Mouse (Mus musculus): ENCODE results near the gene Sis. TPM values are rescaled to one million over a fixed set of nuclear protein-coding genes. Genes with fewer than 3 reads are reported as not detected.

Sis gene
- polyA plus RNA-seq, 1 experiment from 2014 or later: not detected

Other genes starting within 250 kb of the Sis start
- gene Slitrk3, start 89.9 kb upstream of the Sis start, polyA plus RNA-seq (2016; fragmentation: Nextera tagmentation; extraction: Ambion mirVana): 7.9 and 8.4 TPM in 2 replicates